Mouse (Mus musculus) lung, postnatal 4 days (tissue): Measurements from ENCODE around the gene Rab4b.
A peak's percentile ranks its signal among the peaks of the same experiment; 100 is the strongest.

Experiments used
- DNase-seq, 2 experiments: peaks; one replicate each; pipeline ENCODE4 v3.0.0; 2021

Rab4b gene

DNA sequence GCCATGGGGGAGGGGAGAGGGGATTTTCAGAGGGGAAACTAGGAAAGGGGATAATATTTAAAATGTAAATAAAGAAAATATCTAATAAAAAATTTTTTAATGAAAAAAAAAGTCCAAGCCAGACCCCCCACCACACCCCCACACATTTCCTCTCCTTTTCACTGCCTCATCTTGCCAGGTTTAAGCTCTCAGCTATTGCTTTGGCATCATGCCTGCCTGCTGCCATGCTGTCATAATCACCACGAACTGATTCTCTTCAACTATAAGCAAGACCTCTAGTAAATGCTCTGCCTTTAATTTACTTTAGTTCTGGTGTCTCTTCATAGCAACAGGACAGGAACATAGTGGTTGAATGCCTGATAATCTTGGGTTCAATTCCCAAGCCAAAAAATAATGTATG lies 3.8 kb upstream of the Rab4b start:
- no peak for DNase-seq

DNA sequence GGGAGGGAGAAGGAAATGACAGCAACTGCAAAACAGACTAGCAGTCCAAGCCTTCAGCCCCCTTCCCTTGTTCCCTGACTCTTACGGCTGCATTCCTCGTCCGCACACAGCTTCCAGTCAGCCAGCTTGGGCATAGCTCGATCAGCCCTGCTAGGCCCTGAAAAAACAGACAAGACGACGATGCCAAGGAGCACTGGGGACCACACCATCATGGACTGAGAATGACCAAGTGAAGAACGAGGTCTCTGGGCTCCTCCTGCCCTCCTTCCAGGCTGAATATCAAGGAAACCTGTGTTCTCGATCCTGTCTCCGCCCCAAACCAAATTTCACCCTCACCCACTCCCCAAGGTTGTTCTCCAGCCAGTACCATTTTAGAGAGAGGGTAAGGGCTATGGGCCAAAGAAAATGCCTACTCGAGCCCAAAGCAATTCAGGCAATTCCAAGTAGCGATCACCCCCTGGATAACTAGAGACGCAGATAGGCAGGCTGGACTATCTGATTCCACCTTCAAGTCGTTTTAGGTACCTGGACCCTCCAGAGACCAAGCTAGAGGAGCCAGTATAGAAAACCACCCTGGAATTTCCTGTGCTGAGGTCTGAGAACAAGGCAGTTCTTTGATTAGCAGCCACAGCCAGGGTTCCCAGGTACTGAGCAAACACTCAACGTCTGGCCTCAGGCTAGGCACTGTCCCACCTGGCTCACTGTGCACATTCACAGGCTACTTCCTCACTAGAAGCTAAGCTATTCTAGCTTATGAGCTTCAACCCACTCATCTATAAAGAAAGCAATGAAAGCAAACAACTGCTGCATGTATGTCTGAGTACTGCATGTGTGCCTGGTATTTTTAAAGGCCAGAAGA lies 2.4 kb upstream of the Rab4b start, which contains the start of the genes Gm21983 and Mia:
Gene Gm21983 (minus strand): TSS at position 250 of the 859 bp plus-strand sequence.
Gene Mia (minus strand): TSS at position 321 of the 859 bp plus-strand sequence.
- peak in 1 of 2 experiments; percentile 51 for DNase-seq

DNA sequence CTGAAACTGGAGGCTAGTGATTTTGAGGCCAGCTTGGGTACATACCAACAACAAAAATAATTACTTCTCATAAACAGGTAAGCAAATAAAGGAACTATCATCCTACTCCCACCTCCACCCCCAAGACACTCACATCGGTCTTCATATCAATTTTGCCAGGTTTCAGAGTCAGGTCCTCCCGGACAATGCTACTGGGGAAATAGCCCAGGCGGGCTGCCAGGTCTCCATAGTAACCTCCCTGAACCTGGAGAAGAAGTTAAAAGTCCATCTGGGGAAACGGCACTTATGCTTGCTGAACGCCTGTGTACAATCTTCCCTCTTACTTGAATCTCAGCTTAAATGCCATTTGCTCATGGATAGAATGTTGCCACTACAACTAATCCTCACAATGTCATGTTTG lies 1.3 kb upstream of the Rab4b start:
- peak; percentile 44 to 64 for DNase-seq

DNA sequence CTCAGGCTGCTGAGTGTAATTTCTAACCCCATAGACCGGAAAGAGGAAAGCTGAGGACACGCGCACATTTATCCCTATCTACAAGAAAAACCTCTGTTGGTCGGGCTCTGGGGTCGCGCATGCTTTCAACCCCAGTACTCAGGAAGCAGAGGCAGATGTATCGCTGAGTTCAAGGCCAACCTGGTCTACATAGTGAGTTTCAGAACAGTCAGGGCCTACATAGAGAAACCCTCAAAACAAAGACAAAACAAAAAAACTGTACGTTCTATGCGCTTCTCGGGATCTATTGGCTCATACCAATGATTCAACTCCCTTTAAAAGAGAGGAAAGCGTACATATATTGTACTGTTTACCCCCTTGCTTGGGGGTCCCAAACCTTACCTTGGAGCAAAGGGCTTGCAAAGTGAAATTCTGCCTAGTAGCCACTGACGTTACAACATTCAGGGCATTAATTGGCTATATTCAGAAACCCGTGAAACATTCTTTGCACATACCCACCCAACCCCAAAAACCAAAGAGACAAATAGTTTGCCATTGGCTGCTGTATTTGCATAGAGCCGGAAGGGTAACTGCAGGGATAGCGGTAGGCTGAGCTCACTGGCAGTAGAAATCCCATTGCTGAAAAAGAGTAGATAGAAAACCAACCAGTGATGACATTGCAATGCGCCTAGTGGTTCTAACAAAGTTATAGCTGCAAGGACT lies 672 bp upstream of the Rab4b start:
- DNase-seq = no peak

DNA sequence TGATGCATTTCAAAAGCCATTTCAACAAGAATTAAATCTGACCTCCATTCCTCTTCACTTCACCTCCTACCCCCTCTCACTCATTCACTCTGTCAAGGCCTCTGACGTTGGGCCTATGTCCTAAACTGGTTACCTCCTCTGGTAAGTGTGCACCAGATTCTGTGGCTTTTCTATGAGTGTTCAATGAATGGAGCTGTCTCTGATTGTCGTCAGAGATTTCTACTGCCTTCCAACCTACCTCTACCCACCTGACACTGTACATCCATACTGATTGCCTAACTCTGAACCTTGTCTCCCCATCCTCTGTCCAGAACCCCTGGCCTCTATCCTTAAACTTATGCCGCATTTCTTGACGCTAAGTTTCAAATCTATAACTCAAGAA lies 763 bp downstream of the Rab4b start:
- DNase-seq = no peak

DNA sequence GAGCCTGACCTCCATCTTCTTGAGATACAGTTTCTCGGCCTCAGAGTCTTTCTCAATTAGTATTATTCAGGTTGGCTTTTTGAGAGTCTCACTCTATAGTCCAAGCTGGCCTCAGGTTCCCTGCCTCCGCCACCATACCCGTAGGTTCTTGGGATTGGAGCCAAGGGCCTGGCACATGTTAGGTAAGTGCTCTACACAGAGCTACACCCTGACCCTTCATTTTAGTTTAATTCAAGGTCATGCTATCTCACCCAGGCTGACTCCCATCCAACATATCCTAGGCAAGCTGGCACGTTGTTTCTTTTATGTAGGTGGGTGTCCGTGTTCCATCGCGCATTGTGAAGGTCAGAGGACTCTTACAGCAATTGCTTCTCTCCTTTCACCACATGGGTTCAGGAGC lies 3.8 kb downstream of the Rab4b start:
- no peak for DNase-seq

DNA sequence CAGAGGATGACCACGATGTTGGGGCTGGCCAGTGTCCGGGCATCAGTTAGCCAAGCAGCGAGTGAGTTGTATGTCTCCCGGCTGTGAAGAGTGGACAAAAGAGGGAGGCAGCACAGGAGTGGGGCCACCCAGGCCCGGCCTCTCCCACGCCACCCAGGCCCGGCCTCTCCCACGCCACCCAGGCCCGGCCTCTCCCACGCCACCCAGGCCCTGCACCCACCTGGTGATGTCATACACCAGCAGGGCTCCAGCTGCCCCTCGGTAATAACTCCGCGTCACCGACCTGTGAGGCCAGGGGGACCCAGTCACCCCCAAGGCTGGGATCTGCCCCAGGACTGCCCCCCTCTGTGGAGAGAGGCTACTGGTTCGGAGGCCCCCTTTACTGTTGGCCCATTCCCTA lies 4.2 kb downstream of the Rab4b start:
- peak in 1 of 2 experiments; percentile 25 for DNase-seq

DNA sequence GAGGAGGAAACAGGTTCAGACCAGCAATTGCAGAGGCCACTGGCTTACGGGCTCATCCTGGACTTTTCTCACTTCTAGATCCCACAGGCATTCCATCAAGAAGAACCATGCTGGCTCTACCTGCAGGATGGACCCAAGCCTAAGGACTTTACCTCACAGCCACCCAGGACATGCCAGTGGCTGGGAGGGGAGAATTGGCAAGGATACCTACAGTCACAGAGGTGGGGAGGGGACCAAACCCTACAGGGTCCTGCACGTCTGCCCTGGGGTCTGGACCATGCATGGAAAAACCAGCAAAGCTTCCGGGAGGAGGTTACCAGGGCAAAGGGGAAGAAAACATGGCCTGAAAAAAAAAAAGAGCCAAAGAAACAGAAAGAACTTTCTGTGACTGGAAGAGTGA lies 7.7 kb downstream of the Rab4b start:
- no peak for DNase-seq

DNA sequence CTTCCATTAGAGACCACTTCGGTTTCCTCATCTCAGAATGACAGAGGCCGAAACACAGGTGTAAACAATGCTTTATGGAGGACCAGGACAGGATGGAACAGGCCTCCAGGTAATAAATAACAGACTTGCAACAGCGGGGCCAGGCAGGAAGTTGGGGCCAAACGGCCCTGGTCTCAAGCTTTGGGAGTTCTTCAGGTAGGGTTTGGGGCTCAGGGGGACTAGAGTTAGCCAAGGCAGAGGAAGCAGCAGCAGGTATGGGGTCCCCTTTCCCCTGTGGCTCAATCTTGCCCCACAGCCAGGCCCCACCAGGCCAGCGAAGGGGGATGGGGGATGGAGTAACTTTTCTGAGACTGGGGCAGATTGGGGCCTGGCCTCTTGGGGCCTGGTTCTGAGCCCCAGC lies 10.3 kb downstream of the Rab4b start:
- no peak for DNase-seq

DNA sequence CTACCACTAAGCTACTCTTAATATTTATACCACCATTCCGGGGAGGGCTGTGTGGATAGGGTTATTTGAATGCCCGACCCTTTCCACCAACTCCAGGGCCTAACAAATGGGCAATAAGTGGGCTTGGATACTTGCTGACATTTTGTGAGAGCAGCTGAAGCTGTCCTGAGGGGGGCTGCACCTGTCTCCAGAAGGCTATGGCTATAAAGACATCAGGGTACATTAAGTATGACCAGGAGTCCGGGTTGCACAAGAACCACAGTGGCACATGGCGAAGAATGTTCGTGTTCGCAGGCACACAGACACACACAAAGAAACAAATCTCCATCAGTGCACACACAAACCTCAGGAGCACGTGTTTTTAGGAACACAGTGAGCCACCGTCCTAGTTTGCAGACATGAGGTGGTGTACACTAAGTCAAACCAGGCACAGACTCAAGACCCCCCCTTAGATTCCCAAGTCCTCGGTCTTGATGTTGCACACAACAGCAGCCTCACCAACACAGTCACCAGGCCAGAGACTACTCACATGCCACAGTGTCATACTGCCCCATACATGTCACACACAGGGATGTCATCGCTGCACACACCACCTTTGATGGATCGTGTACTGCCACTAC lies 11.1 kb downstream of the Rab4b start:
- DNase-seq = no peak

DNA sequence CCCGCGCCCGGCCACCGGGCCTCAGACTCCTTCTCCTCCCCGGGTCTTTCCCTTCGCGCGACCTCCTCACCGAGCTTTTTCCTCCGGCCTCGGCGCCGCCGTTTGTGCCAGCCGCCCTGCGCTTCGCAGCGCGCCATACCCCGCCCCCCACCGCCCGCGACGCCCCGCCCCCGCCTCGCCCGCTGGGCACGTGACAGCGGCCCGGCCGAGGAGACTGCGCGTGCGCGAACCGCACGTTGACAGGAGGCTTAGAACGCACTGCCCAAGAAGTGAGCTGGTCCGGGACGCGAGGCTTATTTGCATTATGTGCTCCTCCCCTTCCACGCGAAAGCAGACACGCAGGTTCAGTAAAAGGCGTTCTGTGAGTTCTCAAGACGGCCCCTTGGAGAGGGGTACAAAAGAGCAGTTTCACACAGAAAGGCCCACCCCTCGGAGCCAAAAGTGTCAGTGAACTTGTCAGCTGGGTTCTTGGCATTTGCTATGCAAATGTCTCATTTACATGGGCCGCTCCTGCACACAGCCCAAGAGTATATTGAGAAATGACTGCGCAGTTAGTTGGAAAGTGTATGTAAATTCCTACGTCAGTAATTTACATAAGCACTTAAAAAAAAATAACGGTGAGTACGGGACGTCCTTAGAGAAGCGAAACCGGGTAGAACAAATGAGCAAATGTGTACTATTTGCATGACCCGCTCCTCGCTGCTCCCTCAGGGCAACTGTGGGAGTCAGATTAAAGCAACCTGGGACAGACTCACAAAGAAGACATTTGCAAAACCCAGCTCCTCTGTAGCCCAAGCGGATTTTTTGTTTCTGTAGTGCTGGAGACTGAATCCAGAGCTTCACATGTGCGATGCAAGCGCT lies 11.9 kb downstream of the Rab4b start, which contains the start of gene Egln2:
Gene Egln2 (minus strand): TSS at position 189 of the 861 bp plus-strand sequence.
- DNase-seq = peak; percentile 95 to 97

DNA sequence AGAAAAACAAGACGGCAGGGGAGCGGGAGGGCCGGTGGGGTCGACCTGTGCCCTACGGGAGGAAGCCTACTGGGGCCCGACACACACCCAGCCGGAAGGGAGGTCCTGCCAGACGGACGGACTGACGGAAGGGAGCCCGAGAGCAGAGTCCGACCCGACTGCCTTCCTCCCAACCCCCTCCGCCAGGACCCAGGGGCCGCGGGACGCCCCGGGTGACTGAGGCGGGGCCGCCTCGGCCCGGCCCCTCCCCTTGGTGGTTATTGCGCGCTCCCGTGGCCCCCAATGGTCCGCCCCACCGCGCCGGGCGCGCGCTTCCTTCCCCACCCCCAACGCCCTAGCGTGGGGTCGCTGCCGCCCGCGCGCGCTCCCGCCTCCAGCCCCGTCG lies 12.5 kb downstream of the Rab4b start:
- peak; percentile 91 to 94 for DNase-seq

DNA sequence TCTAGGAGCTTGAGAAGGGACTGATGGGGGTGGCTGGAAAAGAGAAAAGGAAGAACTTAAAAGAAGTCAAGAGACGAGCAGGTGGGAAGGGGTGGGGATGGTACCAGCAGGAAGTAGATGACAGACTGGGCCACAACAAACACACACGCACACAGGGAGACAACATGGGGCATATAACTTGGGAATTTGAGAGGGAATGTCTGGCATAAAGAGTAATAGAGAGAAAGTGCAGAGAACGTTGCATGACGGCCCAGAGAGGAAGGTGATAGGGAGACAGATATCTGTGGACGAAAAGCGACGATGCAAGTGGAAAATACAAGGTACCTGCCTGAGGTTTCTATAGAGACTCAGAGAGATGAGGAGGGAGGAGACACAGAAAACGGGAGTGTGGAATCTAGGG lies 13.0 kb downstream of the Rab4b start:
- DNase-seq = no peak

DNA sequence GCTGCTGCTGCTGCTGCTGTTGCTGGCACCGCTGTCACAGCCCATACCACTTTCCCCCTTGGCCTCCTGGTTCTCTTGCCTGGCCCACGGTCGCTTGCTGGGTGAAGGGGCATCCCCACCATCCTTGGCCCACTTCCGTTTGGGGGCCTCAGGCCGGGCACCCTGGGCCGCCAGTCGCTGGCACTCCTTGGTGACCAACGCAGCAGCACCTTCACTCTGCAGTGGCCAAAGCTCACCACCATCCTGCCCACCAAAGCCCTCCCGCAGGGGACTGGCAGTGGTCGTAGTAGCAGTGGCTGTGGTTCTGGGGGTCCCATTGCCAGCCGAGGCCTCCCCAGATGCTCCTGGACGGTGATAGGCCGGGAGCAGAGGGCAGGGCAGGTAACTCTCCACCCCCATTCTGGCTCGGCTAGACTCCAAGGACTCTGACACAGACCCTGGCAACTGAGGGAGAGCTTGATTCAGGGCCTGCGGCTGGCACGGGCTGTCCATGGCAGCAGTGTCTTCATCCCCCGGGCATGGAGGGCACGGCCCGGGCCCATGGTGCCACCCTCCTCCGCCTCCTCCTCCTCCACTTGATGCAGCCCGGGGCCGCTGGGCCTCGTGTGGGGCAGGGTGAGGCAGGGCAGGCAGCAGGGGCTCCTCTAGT lies 13.6 kb downstream of the Rab4b start:
- no peak for DNase-seq

DNA sequence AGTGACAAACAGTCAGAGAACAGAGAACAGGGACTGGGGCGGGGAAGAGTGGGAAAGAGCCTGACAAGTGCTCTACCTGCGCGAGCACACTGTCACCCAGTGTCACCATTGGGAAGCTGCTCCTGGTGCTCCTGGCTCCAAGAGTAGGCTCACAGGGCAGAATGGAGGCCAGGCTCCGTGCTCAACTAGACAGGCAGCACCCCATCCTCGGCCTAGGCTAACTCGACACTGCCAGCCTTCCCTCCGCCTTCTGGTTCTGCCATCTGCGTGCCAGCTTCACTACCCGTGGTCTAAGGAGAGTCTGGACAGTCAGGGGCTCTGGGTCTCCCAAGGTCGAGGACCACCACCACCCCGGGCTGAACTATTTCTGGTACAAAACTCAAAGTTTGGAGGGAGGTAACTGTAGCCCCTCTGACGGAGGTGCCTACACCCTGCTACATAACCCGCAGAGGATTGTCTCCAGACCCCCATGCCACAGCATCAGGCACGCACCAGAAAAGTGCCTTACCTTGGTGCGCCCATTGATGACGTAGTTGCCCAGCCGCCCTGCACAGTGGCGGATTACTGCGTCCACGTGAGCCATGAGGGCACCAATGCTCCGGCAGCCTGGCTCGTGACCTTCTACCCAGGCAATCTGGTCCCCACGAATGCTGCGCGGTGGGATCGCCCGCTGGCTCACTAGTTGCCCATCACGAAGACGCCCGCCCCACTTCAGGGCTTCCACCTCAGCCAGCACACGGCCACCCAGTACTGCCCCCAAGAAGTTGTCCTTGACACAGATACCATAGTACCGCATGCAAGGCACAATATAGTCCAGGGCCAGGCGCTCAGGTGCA lies 14.4 kb downstream of the Rab4b start:
- DNase-seq = no peak

DNA sequence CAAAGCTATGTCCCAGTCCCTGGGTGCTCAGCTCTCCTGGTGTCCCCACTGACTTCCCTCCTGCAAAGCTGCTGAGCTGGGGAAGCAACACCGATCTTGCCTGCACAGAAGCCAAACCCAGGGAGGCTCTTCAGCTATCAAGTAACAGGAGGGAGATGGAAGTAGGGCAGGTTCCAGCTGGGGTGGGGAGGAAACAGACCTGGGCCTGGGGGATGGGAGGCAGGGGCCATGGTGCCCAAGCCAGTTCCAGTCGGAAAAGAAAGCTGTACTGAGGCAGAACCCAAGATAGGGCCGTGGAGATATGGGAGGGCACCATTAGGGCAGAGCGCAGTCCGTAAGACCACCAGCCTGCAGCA lies 15.3 kb downstream of the Rab4b start:
- no peak for DNase-seq

DNA sequence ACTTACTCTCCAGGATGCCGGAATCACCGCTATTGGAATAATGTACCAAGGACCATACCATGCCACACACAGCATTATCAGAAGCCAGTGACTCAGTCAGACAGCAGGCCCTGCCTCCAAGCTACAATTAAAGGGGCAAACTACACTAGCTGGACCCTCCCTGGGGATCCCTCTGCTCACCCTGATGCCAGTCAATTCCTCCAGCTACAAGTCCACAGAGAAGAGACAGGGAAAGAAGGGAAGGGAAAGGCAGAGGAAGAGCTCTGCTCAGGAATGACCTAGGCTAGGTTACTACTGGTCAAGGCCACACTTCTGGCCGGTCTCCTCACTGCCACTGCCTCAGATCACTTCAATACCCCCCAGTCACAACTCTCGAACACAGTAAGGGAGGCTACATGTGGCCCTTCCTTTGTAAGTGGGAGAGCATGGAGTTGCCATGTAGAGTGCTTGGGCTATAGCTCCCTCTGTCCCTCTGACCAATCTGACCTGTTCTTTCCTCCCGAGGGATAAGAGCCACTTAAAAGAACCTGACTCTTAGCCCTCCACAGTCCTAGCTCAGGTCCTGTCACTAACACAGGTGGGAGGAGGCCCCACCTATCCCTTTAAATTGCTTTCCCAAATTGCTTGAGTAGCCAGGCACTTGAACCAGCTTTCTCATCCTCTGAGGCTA lies 15.8 kb downstream of the Rab4b start:
- no peak for DNase-seq

DNA sequence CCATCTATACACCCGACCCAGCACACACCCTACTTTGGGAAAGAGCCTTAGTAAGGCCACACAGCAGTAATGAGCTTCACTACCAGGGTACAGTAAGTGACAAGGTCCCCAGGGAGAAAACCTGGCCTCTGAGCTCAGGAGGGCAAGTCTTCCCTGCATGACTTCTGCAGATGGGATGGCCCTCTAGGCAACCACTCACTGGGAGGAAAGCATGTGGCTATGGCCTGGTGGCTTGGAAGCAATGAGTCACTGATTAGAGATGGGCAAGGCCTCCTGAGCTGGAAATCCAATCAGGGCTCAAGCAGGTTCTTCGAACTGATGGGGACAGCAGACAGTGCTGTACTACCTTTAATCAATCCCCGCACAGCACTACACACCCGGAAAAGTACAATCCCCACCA lies 17.0 kb downstream of the Rab4b start:
- DNase-seq = no peak

DNA sequence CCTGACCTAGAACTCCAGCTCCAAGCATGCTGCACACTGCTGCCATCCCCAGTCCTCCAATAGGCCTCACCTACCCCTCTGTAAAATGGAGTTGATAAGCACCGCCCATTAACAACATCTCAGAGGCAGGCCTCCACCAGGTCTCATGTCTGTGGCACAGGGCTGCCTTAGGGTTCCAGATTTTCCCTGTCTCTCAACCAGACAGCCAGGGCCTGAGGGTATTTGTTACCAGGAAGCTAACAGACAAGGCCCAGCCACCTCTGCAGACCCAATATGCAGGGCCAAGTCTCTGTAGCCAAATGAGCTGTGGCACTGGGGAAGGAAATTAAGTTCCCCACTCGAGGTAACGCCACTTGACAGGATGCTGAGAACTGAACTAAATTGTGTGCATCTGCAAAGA lies 17.8 kb downstream of the Rab4b start:
- DNase-seq = no peak

DNA sequence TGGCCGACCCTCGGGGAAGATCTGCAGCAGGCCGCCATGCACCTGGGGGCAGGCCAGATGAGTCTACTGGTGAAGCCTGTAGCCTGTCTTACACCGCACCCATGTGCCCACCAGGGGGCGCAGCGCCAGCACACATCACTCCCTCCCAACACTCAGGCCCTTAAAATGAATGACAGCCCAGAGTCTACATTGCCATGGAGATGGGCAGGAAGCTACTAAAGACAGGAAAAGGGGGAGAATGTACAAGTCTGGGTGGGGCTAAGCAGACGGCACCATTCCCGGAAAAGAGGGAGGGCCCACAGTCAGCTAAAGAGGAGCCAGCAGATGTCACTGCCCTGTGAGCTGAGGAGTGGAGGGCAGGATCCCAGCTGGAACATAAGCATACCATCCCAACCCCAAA lies 18.8 kb downstream of the Rab4b start:
- DNase-seq = peak; percentile 93

DNA sequence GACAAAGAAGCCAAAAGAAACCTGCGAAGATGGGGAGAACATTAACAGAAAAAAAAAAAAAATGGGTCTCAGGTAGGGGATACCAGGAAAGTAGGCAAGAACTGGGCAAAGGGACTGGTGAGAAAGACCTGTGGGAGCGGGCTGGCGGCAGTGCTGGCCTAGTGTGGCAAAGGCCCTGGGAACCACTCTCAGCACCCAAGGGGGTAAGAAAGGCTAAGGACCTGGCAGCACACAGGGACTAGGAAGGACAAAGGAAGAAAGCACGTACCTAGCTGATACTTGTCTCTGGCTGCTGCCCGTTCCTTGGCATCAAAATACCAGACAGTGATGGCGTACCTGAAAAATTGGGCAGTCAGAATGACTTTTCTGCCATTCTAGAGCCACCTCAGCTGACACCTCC lies 19.4 kb downstream of the Rab4b start:
- DNase-seq = no peak
